Mouse (Mus musculus) G1E (cell line): ENCODE measurements around the gene Mad1l1. TPM values are rescaled to one million over a fixed set of nuclear protein-coding genes. Genes with fewer than 3 reads are reported as not detected.

Experiments used
- ATAC-seq: 2 replicates; pipeline ENCODE4 v1.8.0; 2016; ENCODE audit warnings: mild to moderate bottlenecking; ENCODE audit not compliant: insufficient number of reproducible peaks, poor library complexity, low FRiP score, severe bottlenecking; ENCODE audit errors: extremely low read depth
- DNase-seq: peaks from one replicate; pipeline ENCODE4 v3.0.0; 2012; ENCODE audit warnings: low spot score
- H3K27me3 ChIP-seq: 2 replicates; pipeline ENCODE4 v1.6.1; 2012; ENCODE audit warnings: mild to moderate bottlenecking, low read length, inconsistent platforms; ENCODE audit not compliant: insufficient read depth
- H3K36me3 ChIP-seq: replicated peaks from 2 replicates; pipeline ENCODE3; 2012; ENCODE audit warnings: mild to moderate bottlenecking, inconsistent platforms
- H3K4me1 ChIP-seq: 2 replicates; pipeline ENCODE4 v1.6.1; 2012; ENCODE audit warnings: low read depth, low read length, inconsistent platforms, mixed read lengths; ENCODE audit not compliant: insufficient read depth
- H3K4me3 ChIP-seq: 2 replicates; pipeline ENCODE4 v1.5.1; 2012; ENCODE audit warnings: low read depth, mild to moderate bottlenecking, inconsistent platforms, low read length, moderate library complexity, mixed read lengths
- H3K9me3 ChIP-seq: replicated peaks from 2 replicates; pipeline ENCODE4 v1.6.1; 2012; ENCODE audit warnings: inconsistent platforms
- CTCF ChIP-seq: IDR thresholded peaks from 2 replicates; pipeline ENCODE4 v1.5.1; 2012; ENCODE audit warnings: low read depth, low read length, inconsistent platforms, mixed read lengths
- GATA1 ChIP-seq: IDR thresholded peaks from 2 replicates; pipeline ENCODE4 v1.6.1; 2012; ENCODE audit warnings: borderline replicate concordance, low read length, inconsistent platforms, mixed read lengths
- GATA2 ChIP-seq: IDR thresholded peaks from 2 replicates; pipeline ENCODE4 v1.6.1; 2012; ENCODE audit warnings: low read depth, low read length, inconsistent platforms, borderline replicate concordance
- POLR2AphosphoS5 ChIP-seq: IDR thresholded peaks from 2 replicates; pipeline ENCODE4 v1.6.1; 2012; ENCODE audit warnings: low read depth, low read length, inconsistent platforms; ENCODE audit not compliant: insufficient replicate concordance
- TAL1 ChIP-seq: conservative IDR thresholded peaks from 2 replicates; pipeline ENCODE4 v1.6.1; 2012; ENCODE audit warnings: low read depth, low read length, inconsistent platforms, mixed read lengths
- polyA plus RNA-seq: library from polyadenylated mRNA; stranded (reverse); fragments of >175 nt; gene quantifications from 2 replicates; pipeline ENCODE4 v1.2.3, GENCODE M21; 2012
- total RNA-seq, 2 experiments: library from RNA; stranded (forward) in 1 of 2; stranded (reverse) in 1 of 2; fragments of 200-1000 nt in 1 of 2; fragments of >200 nt in 1 of 2; fragmentation: Nextera tagmentation in 1 of 2; gene quantifications; 2 replicates each; pipeline ENCODE4 v1.2.3; 2014 to 2017

Gene Mad1l1
- total and polyA plus RNA-seq, 3 experiments = 28.0 to 45.9 (median 28.9) TPM

- peaks cover 96% of the 10 kb centered on the region for H3K36me3 ChIP-seq
- no peaks in the 10 kb centered on the region for H3K27me3 ChIP-seq
- H3K4me1 ChIP-seq = peaks cover 2% of the 10 kb centered on the region; the same call in 1 of the 2 replicates
- H3K4me3 ChIP-seq = no peak overlapping the region
- DNase-seq = no peak
- H3K9me3 ChIP-seq = no peaks in the 10 kb centered on the region
- no peak for TF ChIP-seq TAL1
- TF ChIP-seq POLR2AphosphoS5 = no peak
- no peak for TF ChIP-seq GATA2
- TF ChIP-seq GATA1 = no peak
- no peak for TF ChIP-seq CTCF
- no peak for ATAC-seq
Measured at GRCm38 (mm10) chr5:140083911-140084310, 237.4 kb downstream of the Mad1l1 start.

- no peaks in the 10 kb centered on the region for H3K9me3 ChIP-seq
- TF ChIP-seq GATA1 = no peak
- no peak for TF ChIP-seq POLR2AphosphoS5
- no peak for TF ChIP-seq CTCF
- TF ChIP-seq TAL1 = no peak
- TF ChIP-seq GATA2 = no peak
- no peak overlapping the region for H3K4me3 ChIP-seq
- H3K27me3 ChIP-seq = no peaks in the 10 kb centered on the region
- no peak for DNase-seq
- peaks cover 2% of the 10 kb centered on the region; the same call in 1 of the 2 replicates for H3K4me1 ChIP-seq
- H3K36me3 ChIP-seq = peaks cover 96% of the 10 kb centered on the region
- no peak for ATAC-seq
Measured at GRCm38 (mm10) chr5:140082204-140082812, 239.0 kb downstream of the Mad1l1 start.

- ATAC-seq (no peak), DNase-seq (no peak)
- Histone ChIP-seq H3K27me3 (no peaks in the 10 kb centered on the region), H3K4me3 (no peak overlapping the region), H3K36me3 (peaks cover 95% of the 10 kb centered on the region), H3K4me1 (peaks cover 2% of the 10 kb centered on the region; the same call in 1 of the 2 replicates), H3K9me3 (no peaks in the 10 kb centered on the region)
- TF ChIP-seq CTCF (no peak), GATA1 (no peak), GATA2 (no peak), POLR2AphosphoS5 (no peak), TAL1 (no peak)
Measured at GRCm38 (mm10) chr5:140081084-140081483, 240.3 kb downstream of the Mad1l1 start.

GRCm38 (mm10) chr5:140079511-140079910 lies 241.8 kb downstream of the Mad1l1 start:
- DNase-seq (no peak), ATAC-seq (no peak)
- Histone ChIP-seq H3K36me3 (peaks cover 97% of the 10 kb centered on the region), H3K4me3 (no peak overlapping the region), H3K9me3 (no peaks in the 10 kb centered on the region), H3K4me1 (no peaks in the 10 kb centered on the region; the same call in 1 of the 2 replicates), H3K27me3 (no peaks in the 10 kb centered on the region)
- TF ChIP-seq GATA1 = no peak
- TF ChIP-seq POLR2AphosphoS5 = no peak
- no peak for TF ChIP-seq GATA2
- TF ChIP-seq TAL1 = no peak
- TF ChIP-seq CTCF = no peak

DNA sequence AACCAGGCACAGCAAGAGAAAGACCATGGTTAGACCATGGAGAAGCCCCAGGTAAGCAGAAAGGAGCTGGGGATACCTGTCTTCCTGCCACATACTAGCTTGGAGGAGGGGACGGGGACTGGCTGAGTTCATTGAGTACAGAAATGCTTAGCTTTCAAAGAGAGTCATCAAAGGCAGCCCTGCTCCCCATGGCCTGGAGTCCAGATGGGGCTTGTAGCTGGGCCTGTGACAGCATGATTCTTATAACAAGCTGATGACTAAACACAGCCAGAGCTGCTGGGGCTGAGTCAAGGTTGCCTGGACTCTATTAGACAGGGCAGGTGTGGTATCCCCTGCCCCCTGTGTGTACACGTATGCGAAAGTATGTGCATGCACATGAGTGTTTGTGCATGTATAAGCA lies 242.9 kb downstream of the Mad1l1 start:
- peaks cover 97% of the 10 kb centered on the region for H3K36me3 ChIP-seq
- H3K9me3 ChIP-seq = no peaks in the 10 kb centered on the region
- ATAC-seq (no peak), DNase-seq (no peak)
- no peaks in the 10 kb centered on the region for H3K27me3 ChIP-seq
- H3K4me3 ChIP-seq = no peak overlapping the region
- H3K4me1 ChIP-seq = no peaks in the 10 kb centered on the region; the same call in 1 of the 2 replicates
- TF ChIP-seq GATA2 (no peak), GATA1 (no peak), CTCF (no peak), POLR2AphosphoS5 (no peak), TAL1 (no peak)

DNA sequence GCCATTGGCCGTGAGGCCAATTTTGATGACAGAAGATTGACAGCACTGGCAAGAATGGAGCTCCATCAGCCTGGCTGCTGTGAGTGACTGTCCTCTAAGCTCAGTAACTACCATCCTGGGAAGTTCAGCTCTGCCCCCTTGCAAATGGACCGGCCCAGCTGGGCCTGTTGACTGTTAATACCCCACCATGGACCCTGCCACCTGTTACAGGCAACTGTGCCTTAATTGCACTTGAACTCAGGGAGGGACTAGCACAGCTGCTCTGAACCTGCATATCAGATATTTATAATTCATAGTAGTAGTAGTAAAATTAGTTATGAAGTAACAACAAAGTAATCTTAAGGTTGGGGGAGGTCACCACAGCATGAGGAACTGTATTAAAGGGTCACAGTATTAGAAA lies 244.9 kb downstream of the Mad1l1 start:
- Histone ChIP-seq H3K4me1 (no peaks in the 10 kb centered on the region), H3K27me3 (no peaks in the 10 kb centered on the region), H3K36me3 (peaks cover 97% of the 10 kb centered on the region), H3K4me3 (no peak overlapping the region), H3K9me3 (no peaks in the 10 kb centered on the region)
- DNase-seq = no peak
- TF ChIP-seq CTCF (no peak), GATA2 (no peak), POLR2AphosphoS5 (no peak), GATA1 (no peak), TAL1 (no peak)
- ATAC-seq = no peak
